Mouse (Mus musculus): ENCODE measurements around the gene Ccnd3. TPM values are rescaled to one million over a fixed set of nuclear protein-coding genes. Genes with fewer than 3 reads are reported as not detected.

The Ccnd3 gene
- polyA plus RNA-seq (2015; fragmentation: Nextera tagmentation; extraction: Ambion mirVana) = 253 and 255 TPM in 2 replicates

DNA sequence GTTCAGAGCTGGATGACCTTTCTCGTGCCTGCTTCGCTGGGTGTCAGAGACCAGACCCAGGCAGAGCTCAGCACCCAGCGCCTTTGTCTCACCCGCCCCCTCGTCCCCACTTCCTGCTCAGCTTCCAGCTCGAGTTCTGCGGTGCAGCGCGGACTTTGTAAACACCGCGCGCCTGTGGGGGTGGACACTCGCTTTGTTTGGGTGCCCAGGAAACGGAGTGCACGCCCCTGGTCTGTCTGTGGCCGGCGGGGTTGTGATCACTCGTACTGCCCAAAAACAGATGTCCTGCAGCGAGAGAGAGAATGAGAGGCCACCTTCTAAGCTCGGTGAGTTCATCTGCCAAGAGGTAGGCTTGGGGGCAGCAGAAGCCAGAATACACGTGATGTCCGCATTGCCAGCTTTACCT lies at the start of gene Ccnd3:
Gene Ccnd3, plus strand, starts transcription at position 111 of the 406 bp plus-strand sequence.

DNA sequence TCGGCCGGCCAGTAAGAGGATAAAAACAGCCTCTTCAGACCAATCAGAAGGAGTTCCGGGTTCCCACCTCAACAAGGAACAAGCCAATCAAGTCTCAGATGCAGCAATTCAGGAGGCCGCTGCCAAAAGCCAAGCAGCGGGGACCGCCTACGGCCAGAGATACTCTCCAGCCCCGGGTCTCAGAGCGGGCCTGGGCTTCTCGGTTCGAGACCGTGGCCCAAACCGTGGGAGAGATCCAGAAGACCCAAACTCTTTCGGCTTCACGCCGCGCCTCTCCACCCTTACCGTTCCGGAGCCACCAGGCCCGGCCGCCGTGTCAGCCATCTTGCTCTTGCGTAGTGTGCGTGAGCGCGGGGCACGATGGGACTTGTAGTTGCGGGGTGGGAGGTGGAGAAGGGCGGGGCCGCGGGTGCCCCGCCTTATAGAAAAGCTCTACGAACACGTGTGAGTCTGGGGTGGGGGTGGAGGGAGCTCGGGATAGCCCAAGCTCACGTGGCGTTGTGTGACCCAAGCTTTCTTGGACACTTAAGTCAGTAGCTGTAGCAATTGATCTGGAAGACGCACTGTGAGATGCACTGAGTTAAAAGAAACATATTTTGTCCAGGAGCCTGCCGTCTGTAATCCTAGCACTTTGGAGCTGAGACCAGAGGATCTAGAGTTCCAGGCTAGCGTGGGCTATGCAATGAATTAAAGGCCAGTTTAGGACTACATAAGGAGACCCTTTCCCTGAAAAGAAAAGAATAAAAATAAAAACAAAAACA lies 2.7 kb upstream of the Ccnd3 start, which contains the start of gene Taf8:
Gene Taf8, minus strand, starts transcription at position 347 of the 761 bp plus-strand sequence.

DNA sequence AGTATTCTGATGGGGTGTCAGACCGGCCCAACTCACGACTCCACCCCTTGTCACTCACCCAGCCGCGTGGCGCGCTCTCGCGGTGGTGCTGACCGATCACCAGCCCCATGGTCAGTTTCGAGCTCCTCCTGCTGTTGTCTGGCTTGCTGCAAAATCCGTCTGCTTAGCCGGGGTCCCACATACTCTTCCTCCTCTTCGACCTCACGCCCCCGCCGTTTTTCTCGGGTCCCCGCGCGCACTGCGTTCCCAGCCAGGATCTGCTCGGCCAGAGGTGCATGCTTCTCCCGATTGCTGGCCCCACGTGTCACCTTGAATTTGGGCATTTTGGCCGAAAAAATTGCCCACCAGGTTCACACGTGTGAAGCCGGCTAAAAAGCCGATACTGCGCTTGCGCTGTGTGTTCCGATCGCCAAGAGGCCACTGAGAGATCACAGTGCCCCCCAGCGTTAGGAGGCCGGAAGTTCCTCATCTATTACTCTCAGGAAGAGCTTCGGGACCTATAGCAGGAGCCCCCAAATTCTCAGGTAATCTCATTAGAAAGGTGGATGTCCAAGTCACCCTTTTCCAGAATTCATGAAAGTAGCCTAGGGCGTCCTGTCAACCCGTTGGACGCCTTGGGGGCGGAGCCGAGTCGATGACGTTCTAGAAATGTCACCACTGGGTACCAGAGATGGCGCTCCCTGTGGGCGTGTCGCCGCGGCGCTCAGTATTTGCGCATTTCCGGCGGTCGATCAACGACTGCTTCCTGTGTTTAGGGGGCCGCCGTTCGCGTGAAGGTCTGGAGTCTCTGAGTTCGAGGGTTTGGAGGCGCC lies 106.2 kb downstream of the Ccnd3 start, which contains the start of the genes Bysl, Med20 and Gm20517:
Gene Bysl, minus strand, starts transcription at position 644 of the 812 bp plus-strand sequence.
Gene Med20, plus strand, starts transcription at position 734 of the 812 bp plus-strand sequence.
Gene Gm20517, plus strand, starts transcription at position 741 of the 812 bp plus-strand sequence.

DNA sequence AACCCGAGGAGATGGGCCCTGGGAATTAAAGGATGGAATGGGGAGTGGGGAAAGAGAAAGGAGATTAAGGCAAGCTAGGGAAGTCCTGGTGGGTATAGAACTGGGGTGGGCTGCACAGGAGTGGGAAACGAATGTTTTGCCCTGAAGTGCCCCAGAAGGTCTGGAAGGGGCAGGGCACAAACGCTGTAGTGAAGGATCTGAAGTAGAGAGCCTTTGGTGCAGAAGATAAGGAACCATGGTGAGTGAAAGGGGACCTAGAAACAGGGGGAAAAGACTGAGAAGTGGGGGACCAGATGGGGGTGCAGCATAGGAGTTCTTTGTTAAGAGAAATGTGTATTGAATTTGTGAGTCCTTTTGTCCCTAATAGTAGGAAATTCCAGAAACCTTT lies 125.8 kb downstream of the Ccnd3 start, which contains the start of gene Usp49:
Gene Usp49, plus strand, starts transcription at position 13 of the 388 bp plus-strand sequence.

Other genes starting within 250 kb of the Ccnd3 start
- 103 and 145 TPM in 2 replicates for gene Mrps10, start 136.2 kb upstream of the Ccnd3 start, polyA plus RNA-seq (2015; fragmentation: Nextera tagmentation; extraction: Ambion mirVana)
- gene Guca1b, start 119.7 kb upstream of the Ccnd3 start, polyA plus RNA-seq (2015; fragmentation: Nextera tagmentation; extraction: Ambion mirVana) = 2.4 and 5.6 TPM in 2 replicates
- 11.8 and 15.1 TPM in 2 replicates for gene Guca1a, start 104.5 kb upstream of the Ccnd3 start, polyA plus RNA-seq (2015; fragmentation: Nextera tagmentation; extraction: Ambion mirVana)
- gene AI661453, start 68.4 kb upstream of the Ccnd3 start, polyA plus RNA-seq (2015; fragmentation: Nextera tagmentation; extraction: Ambion mirVana) = 0.81 and 1.0 TPM in 2 replicates
- 0.55 and 0.80 TPM in 2 replicates for gene 1700001C19Rik, start 67.7 kb upstream of the Ccnd3 start, polyA plus RNA-seq (2015; fragmentation: Nextera tagmentation; extraction: Ambion mirVana)
- gene Taf8, start 2.8 kb upstream of the Ccnd3 start, polyA plus RNA-seq (2015; fragmentation: Nextera tagmentation; extraction: Ambion mirVana) = 17.5 and 18.9 TPM in 2 replicates
- gene Bysl, start 106.4 kb downstream of the Ccnd3 start, polyA plus RNA-seq (2015; fragmentation: Nextera tagmentation; extraction: Ambion mirVana) = 7.3 and 8.6 TPM in 2 replicates
- gene Med20, start 106.5 kb downstream of the Ccnd3 start, polyA plus RNA-seq (2015; fragmentation: Nextera tagmentation; extraction: Ambion mirVana) = 35.5 and 38.7 TPM in 2 replicates
- 2.7 and 4.8 TPM in 2 replicates for gene Gm20517, start 106.5 kb downstream of the Ccnd3 start, polyA plus RNA-seq (2015; fragmentation: Nextera tagmentation; extraction: Ambion mirVana)
- gene Usp49, start 125.6 kb downstream of the Ccnd3 start, polyA plus RNA-seq (2015; fragmentation: Nextera tagmentation; extraction: Ambion mirVana) = 3.1 TPM in 2 replicates
- gene Tomm6, start 183.3 kb downstream of the Ccnd3 start, polyA plus RNA-seq (2015; fragmentation: Nextera tagmentation; extraction: Ambion mirVana) = 339 and 401 TPM in 2 replicates
- 4.7 and 6.4 TPM in 2 replicates for gene Frs3, start 184.0 kb downstream of the Ccnd3 start, polyA plus RNA-seq (2015; fragmentation: Nextera tagmentation; extraction: Ambion mirVana)
- 0.15 and 0.39 TPM in 2 replicates for gene Gm21981, start 189.4 kb downstream of the Ccnd3 start, polyA plus RNA-seq (2015; fragmentation: Nextera tagmentation; extraction: Ambion mirVana)
- 0.80 and 1.2 TPM in 2 replicates for gene Prickle4, start 189.7 kb downstream of the Ccnd3 start, polyA plus RNA-seq (2015; fragmentation: Nextera tagmentation; extraction: Ambion mirVana)
- gene Pgc, start 221.8 kb downstream of the Ccnd3 start, polyA plus RNA-seq (2015; fragmentation: Nextera tagmentation; extraction: Ambion mirVana) = 0.11 and 2.2 TPM in 2 replicates
- 6.0 and 11.5 TPM in 2 replicates for gene Tfeb, start 232.0 kb downstream of the Ccnd3 start, polyA plus RNA-seq (2015; fragmentation: Nextera tagmentation; extraction: Ambion mirVana)

Data from adrenal gland, postnatal 0 days (tissue).